Mouse (Mus musculus) mouse trophoblast stem cell (cell line): ENCODE measurements around the gene Nudt9.

ENCODE experiments used
- in situ Hi-C, 2 experiments: fragments of 300-500 bp; cut with MseI, MboI; formaldehyde crosslinking; loops; 2 replicates in 1 of 2; 3 replicates in 1 of 2; pipeline ENCODE4 v1.15.1; 2025

The Nudt9 gene

DNA sequence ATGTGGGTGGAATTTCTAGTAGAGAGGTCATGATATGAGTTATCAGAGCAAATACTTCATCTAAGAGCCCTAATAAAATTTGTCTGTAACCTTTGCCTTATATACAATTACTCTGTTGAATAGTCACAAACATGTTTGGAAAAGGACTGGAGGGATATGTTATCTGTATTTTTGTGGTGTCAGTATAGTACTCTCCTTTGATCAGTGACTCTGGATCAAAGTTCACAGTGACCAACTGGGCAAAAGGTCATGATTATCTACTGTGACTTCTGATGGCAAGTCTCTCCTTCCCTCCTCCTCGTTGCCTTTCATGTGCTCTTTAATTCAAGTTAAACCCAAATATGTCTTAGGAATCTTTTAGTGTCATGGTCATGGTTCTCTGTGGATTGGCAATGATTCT, 10.3 kb upstream of the Nudt9 start:
- in situ Hi-C loops, result no loop called here

DNA sequence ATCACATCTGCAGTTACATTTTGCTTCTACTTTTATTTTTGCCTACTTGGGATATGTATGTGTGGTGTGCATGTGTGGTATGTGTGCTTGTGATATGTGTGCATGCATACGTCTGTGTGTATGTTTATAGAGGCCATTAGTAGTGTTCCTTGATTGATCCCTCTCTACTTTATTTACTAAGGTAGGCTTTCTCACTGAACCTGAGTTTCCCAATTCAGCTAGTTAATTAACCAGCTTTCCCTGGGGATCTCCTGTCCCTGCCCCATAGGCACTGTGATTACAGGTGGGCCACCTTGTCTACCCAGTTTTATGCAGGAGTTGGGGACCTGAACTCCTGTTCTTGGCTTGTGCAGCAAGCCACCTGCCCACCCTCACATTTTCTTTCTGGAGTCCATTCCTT, 9.4 kb upstream of the Nudt9 start:
- in situ Hi-C loops, result no loop called here

DNA sequence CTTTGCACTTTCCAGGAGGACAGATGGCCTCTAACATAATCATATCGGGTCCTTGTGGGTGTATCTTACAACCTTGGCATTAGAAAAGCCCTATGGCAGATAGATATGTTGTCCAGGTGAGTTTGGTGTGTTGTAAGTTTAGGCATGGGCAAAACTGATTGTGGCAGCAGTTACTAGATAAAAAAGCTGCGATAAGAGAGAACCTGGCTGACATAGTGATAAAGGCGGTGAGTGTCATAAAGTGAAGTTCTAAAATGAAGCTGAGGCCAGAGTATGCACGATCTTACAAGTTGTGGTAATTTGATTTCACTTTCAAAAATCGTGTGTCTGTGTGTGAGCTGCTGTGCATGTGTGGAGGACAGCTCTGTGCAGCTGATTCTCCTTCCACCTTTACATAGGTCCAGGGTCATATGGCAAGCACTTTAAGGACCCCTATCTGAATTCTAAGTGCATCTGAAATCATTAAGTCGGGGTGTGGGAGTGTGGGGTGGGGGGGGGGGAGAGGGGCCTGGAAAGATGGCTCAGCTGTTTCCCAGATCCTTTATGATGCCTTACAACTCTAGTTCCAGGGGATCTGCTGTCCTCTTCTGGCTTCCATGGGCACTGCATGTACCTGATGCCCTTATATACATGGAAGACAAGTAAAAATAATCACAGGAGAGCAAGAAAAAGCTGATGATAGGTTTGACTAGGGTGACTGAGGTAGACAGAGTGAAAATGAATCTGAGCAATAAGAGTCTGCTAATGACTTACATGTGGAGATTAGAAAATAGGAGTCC, 6.8 kb upstream of the Nudt9 start:
- in situ Hi-C loops, result no loop called here

DNA sequence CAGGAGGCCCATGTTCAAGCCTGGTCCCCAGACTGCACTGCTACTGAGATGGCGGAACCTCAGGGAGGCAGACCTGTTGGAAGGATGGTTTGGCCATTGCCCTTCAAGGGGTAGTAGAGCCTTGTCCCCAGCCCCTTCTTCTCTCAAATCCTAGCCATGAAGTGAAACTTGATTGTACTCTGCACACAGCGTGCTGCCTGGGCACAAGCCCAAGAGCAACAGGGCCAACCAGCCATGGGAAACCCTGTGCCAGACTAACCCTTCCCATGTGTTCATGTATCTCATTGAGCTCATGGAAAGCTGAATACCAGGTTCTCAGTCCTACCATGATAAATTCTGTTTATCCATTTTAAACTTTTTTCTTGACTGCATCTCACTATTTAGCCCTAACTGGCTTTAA, 3.2 kb upstream of the Nudt9 start:
- in situ Hi-C loops, result loop anchor here in 1 of 2 experiments (5.0 kb wide), 1 partner anchor 46 kb away; no protein-coding TSS in a partner anchor

DNA sequence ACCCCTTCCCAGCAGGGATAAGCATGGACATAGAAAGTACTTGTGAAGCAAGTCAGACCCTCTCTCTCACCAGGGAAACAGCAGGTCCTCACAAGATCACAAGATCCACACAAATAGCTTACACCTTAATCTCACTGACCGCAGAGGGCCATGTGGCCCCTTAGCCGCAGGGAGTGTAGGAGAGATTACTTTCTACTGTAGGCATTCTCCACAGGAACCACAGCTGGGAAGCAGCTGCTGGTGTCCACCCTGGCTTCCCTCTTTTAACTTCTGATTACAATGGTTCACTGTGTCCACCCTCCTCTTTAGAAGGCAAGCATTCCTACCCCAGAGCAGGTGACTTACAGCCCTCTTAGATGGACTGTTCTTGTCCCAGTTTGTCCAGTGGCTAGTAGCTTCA, 2.4 kb upstream of the Nudt9 start:
- in situ Hi-C loops, result loop anchor here in 1 of 2 experiments (5.0 kb wide), 1 partner anchor 46 kb away; no protein-coding TSS in a partner anchor

DNA sequence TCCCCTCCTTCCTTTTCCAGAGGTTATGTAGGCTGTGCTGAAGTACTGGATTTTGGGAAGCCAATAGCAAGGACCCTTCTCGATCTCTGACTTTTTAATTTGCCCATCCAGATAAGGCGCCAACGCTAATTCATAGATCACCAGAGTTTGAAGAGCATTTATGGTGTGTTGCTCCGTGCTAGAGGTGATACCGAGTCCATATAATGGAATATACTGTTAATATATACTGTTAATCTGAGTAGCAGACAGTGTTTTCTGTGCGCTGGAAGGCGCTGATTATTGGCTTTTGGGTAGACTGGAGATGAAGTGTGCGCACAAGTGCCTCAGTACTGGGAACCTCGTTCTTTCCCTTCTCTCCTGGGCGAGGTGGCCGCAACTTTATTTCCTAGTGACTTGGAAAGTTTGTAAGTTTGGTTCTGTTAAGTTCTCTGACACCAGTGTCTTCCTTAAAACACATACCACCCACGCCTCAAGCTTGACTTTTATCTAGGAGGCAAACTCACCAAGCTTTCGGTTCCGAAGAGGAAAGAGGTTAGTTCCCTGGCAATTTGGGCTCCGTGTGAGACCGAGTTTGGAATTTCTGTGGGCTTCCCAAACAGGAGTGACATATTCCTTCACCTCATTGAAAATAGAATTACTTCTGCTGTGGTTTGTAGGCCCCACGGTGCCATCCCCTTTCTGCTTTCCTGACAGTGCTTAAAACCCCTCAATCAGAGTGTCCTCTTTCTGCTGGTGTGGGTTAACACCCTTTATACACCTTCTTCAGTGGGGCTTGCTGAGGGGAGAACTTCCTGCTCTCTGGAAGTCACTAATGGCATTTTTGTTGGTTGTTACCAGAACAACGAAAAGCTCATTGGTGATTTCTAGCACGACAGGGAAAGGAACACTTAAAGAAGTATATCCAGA, 1.3 kb downstream of the Nudt9 start:
- in situ Hi-C loops, result no loop called here

DNA sequence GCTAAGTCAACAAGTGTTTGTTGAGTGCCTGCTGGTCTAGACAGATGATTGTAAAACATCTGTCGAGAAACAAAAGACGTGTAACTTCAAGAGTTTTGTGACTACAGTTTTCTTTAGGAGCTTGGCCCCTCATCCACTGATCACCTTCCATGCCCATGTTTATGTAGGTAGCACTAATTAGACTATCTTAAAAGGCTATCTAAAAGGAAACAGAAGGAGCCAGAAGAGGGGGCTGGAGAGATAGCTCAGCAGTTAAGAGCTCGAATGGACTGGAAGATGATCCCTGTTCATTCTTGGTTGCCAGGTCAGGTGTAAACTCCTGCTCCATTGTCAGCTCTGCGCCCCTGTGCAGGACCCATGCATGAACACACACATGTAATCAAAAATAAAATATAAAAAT, 2.0 kb downstream of the Nudt9 start:
- in situ Hi-C loops, result no loop called here

DNA sequence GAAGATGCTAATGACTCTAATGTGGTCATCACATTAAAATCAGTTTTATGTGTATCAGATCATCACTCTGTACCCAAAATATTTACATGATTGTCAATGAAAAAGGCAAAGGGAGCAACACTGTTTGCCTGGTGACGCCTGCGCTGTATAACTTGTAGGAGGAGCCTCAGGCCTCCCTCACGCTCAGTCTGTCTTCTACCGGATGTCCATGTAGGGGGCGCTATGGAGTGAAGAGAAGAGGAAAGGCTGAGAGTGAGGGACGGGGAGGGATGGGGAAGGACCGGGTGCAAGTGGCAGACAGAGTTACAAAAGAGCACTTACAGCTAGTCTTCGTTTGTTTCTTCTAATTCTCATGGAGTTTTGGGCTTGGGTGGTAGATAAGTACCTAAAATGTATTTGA, 6.8 kb downstream of the Nudt9 start:
- in situ Hi-C loops, result no loop called here

DNA sequence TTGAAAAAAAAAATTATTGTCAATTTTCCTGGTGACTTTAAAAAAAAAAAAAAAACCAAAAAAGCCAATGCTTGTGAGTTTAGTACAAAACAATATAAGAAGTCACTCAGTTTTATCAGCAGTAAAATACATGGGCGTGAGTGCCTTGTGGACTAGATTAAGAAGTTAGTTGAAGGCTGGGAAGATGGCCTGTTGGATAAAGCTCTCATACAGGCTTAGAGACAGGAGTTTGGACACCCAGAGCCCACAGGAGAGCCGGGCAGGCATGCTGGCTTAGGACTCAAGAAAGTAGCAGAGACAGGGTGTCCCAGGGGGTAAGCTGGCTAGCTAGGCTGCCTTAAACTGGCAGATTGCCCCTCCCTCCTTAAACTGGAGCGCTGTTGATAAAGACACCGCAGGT, 8.8 kb downstream of the Nudt9 start:
- in situ Hi-C loops, result no loop called here

DNA sequence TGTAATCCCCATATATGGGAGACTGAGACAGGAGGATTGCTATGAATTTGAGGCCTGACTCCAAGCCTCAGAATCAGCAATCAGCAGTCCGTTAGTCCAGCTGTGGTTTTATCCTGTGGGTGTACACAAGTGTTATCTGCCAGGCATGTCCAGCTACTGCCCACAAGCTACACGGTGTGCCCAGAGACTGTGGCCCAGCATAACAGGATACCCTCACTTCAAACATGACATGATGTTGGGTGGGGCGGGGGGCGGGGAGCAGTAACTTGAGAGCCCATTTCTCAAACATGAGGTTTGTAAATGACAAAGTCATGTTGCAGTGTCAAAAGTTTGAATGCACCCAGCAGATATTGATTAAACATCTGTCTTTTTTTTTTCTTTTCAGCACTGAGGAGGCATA, 9.7 kb downstream of the Nudt9 start:
- in situ Hi-C loops, result no loop called here

DNA sequence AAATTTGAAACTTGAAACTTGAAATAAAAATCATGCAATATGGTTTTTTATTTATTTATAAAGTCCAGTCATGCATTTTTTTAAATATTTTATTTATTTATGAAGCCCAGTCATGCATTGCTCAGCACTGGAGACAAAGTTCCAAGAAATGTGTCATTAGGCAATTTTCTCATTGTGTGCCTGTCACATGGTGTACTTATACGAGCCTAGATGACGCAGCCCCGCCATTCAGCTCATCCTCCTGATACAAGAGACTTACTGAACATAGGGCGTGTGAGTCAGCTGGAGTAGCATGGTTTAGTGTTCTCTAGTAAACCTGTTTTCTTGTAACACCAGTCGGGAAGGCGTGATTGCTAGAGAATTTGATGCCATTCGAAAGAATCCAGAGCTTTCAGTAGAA, 10.2 kb downstream of the Nudt9 start:
- in situ Hi-C loops, result no loop called here

DNA sequence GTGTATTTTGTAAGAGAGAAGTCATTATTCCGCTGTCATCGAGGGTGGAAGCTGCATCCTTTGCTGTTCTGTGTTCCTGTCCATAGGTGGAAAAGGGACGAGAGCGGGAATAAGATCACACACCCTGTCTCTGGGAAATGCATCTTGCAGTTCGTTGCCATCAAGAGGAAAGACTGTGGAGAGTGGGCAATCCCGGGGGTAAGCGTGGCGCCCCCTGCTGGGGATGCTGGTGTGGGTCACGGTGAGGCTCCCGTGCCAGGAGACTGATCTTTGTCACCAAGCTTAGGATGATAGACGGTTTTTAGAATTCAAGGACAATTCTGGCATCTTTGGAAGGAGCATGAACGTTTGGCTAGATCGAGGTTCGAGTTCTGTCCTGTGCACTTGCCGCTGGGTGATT, 11.9 kb downstream of the Nudt9 start:
- in situ Hi-C loops, result no loop called here

DNA sequence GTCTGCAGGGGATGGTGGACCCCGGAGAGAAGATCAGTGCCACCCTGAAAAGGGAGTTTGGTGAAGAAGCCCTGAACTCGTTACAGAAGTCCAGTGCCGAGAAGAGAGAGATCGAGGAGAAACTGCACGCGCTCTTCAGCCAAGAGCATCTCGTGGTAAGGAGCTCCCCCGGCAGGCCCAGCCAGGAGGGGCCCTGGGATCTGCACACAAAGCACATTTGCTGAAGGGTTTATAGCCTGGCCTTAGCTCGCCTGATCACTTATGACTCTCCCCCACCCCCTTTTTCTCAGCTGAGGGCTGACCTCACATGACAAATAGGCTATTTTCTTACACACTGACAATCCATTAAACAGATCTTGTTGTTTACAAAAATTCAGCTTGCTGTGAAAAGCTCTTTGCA, 13.5 kb downstream of the Nudt9 start:
- in situ Hi-C loops, result no loop called here

DNA sequence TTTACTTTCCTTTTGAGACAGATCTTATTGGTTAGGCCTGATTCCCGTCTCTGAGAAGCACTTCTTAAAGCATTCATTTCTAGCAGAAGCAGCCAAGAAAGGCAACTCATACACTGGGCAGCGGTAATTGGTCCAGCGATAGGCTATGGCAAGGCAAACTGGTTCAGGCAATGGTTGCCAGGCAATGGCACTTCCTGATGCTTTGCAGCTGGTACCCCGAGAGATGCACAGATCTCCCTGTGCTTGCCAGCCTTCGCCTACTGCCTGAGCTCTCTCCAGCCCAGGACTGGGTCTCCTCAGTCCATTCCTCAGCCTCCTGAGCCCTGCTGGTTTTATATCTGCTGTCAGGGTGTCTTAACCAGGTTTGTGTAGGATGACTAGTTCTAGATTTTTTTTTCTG, 14.3 kb downstream of the Nudt9 start:
- in situ Hi-C loops, result no loop called here

DNA sequence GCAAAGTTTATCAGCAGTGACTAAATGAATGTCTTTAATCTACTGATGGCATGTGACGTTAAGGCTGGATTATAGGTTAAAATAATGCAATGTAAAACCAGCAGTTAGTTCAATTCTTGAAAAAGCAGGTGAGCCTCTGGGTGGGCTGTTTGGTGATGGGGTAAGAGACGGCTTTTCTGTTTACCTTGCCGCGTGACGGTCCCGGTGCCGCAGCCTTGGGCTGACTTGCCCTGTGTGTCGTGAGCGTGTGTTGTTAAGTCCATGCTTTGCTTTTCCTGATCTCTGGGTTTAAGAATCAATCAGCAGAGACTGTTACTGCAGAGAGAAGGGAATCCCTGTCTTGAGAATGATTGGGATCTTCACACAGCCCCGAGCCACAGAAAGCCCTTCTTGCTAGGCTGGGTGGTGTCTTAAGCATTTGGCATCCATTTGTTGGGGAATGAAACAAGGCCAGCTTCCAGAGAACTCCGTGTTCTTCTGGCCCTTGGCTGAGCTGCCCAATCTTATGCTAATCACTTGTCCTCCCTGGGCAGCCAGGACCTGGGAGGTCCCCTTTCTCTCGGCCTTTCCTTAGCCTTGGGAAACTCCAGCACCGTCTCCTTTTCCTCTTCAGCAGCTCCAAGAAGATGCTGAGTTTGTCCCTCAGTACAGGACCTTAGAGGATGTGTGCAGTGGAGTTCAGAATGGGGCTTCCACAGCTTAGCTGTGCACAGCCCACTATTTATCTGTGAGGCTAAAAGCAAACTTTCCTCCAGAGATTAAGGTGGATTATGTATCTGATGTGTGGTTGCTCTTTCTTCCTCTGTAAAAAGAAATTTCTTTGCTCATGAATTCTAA, 16.0 kb downstream of the Nudt9 start:
- in situ Hi-C loops, result no loop called here

DNA sequence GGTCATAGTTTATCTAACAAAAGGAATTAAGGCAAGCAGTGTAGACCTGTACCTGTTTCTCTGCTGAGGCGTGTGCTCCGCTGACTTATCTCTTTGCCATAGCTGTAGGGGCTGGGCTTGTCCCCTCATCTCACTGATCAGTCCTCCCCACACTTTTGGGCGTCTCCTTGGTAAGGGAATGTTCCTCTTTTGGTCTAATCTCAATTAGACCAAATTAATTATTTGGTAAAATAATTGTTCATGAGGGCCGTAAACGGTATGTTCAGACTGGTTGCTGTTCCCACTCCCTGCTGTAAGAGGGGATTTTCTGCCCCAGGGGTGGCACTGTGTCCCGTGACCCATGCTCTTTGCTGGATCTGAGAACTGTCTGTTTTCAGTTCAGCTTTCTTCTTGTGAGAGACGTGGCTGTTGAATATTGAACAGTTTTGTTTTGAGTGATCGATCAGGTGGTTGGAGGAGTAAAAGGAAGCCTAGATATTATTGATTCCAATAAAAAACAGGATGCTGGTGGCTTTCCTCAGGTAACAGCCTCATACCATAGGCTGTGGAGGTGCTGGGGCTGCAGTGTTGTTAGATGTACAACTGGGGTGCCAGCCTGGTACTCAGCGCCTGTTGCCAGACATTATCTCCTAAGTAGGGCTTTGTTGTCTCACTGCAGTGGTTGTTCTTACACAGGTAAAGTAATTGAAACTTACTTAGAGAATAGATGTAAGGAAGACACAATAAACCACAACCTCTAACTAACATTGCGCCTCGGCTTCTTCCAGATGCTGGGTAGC, 16.9 kb downstream of the Nudt9 start:
- in situ Hi-C loops, result no loop called here

DNA sequence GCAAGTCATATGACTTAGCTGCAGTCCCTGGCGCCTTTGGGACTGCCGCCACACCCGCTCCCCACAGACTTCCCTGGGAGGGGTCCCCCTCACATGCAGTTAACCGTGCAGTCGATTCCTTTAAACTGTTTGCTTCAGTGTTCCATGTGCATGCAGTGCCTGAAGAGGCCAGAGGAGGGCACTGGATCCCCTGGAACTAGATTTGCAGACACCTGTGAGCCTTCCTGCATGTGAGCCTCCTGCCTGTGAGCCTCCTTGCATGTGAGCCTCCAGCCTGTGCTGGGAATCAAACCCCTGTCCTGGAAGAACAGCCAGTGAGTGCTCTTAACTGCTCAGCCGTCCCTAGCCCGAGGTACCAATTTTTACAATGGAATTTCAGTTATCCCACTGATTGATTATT, 22.6 kb downstream of the Nudt9 start:
- in situ Hi-C loops, result no loop called here

DNA sequence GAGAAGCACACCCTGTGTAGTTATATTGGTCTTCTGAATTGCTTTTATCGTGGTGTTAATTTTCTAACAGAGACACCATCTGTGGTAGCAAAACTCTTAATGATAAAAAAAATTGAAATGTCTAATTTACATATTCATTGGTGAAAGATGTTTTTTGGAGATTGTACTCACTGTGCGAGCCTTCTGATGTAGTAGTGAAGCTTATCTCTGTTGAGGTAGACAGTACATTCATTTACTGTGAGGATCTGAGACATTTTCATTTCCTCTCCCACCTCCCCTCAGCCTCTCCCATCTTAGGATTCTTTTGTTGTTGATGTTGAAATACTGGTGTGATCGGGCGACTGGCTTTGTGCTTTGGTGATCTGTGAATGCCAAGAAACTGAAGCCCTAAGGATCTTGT, 24.9 kb downstream of the Nudt9 start:
- in situ Hi-C loops, result loop anchor here (10.0 kb wide), 1 partner anchor 264 kb away; no protein-coding TSS in a partner anchor

DNA sequence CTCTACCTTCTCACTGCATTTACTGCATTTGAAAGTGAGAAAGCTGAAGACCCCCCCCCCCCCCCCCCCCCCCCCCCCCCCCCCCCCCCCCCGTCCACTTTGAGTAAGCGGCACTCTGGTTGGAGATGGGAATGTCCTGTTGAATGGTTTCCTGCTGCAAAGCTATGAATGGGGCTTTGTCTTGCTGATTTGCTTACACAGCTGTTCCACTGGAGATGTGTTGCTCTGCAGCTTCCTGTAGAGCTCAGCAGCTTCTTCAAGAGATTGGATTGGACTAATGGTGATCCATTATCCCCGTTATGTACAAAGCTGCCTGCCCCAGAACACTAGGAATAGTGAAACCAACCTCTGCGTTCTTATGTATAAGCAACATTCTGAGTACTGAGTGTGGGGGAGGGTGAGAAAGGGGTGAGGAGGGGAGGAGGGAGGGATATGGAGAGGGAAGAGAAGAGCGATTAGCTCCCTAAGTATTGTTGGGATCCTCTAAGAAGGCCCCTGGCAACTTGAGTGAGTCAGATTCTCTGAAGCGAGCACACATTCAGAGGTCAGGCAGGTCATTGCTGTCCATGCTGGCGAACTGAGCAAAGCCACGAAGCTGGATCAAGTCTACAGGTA, 26.3 kb downstream of the Nudt9 start:
- in situ Hi-C loops, result loop anchor here (10.0 kb wide), 1 partner anchor 262 kb away; no protein-coding TSS in a partner anchor

DNA sequence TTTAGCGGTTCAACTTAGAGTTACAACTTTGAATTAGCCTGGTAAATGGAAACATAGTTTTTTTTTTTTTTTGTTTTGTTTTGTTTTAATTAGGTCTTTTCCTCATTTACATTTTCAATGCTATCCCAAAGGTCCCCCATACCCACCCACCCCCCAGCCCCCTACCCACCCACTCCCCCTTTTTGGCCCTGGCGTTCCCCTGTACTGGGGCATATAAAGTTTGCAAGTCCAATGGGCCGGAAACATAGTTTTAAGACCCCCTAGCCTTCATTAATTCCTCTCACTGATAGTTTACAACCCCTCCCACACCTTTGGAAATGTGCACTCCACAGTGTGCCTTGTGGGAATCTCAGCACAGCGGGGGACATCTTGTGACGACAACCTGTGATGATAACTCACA, 27.5 kb downstream of the Nudt9 start:
- in situ Hi-C loops, result loop anchor here (10.0 kb wide), 1 partner anchor 261 kb away; no protein-coding TSS in a partner anchor
